Mouse (Mus musculus) forebrain, embryonic 14.5 days (tissue): ENCODE data around the gene Cdc42. TPM values are rescaled to one million over a fixed set of nuclear protein-coding genes. Genes with fewer than 3 reads are reported as not detected.

Source experiments
- ATAC-seq: fragments of 200-750 bp; cut with Nextera tagmentation; 2 replicates; pipeline ENCODE4 v1.8.0; 2017; ENCODE audit warnings: mild to moderate bottlenecking, moderate library complexity
- DNase-seq: peaks from one replicate; pipeline ENCODE4 v3.0.0-alpha.2; 2015; ENCODE audit warnings: low spot score
- H3K27ac ChIP-seq: fragments of 300-500 bp; sonication (generic); 2 replicates; pipeline ENCODE4 v1.5.1; 2014; ENCODE audit warnings: low read depth, mild to moderate bottlenecking, control low read depth, low read length, moderate library complexity
- H3K27me3 ChIP-seq: fragments of 300-500 bp; sonication (generic); replicated peaks from 2 replicates; pipeline ENCODE4 v1.6.1; 2014; ENCODE audit warnings: low read length, control low read depth, mixed read lengths; ENCODE audit not compliant: control insufficient read depth, insufficient read depth
- H3K36me3 ChIP-seq: fragments of 300-500 bp; sonication (generic); 2 replicates; pipeline ENCODE4 v1.6.1; 2014; ENCODE audit warnings: low read length, control low read depth; ENCODE audit not compliant: control insufficient read depth, insufficient read depth
- H3K4me1 ChIP-seq: fragments of 300-500 bp; sonication (generic); 2 replicates; pipeline ENCODE4 v1.6.1; 2014; ENCODE audit warnings: antibody characterized with exemption, low read length, control low read depth; ENCODE audit not compliant: control insufficient read depth, insufficient read depth
- H3K4me2 ChIP-seq: fragments of 300-500 bp; sonication (generic); 2 replicates; pipeline ENCODE4 v1.6.1; 2014; ENCODE audit warnings: mild to moderate bottlenecking, control low read depth, low read length
- H3K4me3 ChIP-seq: fragments of 300-500 bp; sonication (generic); 2 replicates; pipeline ENCODE4 v1.5.1; 2014; ENCODE audit warnings: low read depth, low read length, control low read depth
- H3K9ac ChIP-seq: fragments of 300-500 bp; sonication (generic); 2 replicates; pipeline ENCODE4 v1.6.1; 2014; ENCODE audit warnings: mild to moderate bottlenecking, low read length, control low read depth, moderate library complexity
- H3K9me3 ChIP-seq: fragments of 300-500 bp; sonication (generic); replicated peaks from 2 replicates; pipeline ENCODE4 v1.6.1; 2016; ENCODE audit warnings: low read length, control low read depth, mixed read lengths; ENCODE audit not compliant: control insufficient read depth
- WGBS: fragments of 180-500 bp; shearing (Covaris S2); extraction: QIAGEN DNeasy Blood & Tissue Kit; methylation state at CpG from one replicate; pipeline ENCODE4 v1.1.7; 2014; 5-methylcytosine and 5-hydroxymethylcytosine counted together
- polyA plus RNA-seq: library from polyadenylated mRNA; unstranded; fragments of >200 nt; fragmentation: Nextera tagmentation; extraction: Ambion mirVana; gene quantifications from 2 replicates; pipeline ENCODE4 v1.2.1, GENCODE M21; 2014

Gene Cdc42
- polyA plus RNA-seq, 1 experiment from 2014 or later = 928 TPM

DNA sequence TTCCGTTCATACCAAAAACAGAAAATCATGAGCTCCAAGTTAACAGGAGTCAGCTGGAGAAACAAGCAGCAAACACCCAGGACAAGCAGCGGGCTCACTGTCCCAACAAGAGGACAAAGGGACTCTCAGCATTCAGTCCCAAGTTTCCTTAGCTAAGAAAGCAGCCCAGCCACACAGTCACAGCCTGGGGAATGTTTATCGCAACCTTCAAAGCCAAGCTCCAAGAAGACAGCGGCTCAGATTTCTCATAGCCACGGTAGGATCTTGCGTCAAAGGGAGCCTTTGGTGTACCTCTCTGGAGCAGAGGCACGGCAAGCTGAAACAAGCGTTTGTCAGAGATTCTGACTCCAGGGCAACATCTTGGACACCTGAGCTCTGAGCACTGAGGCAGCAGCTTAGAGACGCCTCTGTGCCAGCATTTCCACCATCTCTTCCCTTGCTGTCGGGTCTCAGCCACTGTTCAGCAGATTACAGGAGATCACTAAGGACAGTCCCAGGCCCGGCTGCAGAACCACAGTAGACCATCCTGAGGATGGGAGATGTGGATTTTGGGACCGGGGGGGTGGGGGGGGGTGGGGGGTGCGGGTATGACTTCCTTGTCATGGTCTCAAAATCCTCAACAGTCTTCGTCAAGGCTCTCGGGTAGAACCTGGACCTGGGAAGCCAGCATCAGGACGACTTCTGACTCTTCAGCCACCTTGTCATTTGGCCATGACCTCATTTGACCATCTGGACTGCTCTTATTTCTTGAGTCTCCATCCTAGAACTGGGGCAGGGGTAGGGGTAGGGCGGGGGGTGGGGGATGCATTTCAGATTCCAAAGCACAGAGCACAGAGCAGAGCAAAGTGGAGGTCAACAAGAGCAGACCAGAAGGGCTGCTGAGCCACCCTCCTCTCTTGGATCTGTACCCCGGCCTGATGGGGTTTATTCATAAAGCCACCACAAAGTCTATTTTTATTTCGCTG, 18.1 kb upstream of the Cdc42 start:
- DNase-seq = no peak
- H3K4me2 ChIP-seq = no peak overlapping the region
- no peak overlapping the region for H3K27ac ChIP-seq
- 63% methylated on average over 19 of the region's 19 CpGs for WGBS
- no peak for ATAC-seq
- H3K4me3 ChIP-seq = no peak overlapping the region
- H3K36me3 ChIP-seq = no peaks in the 10 kb centered on the region
- H3K9ac ChIP-seq = no peak overlapping the region
- H3K4me1 ChIP-seq = no peaks in the 10 kb centered on the region
- no peaks in the 10 kb centered on the region for H3K9me3 ChIP-seq
- no peaks in the 10 kb centered on the region for H3K27me3 ChIP-seq

DNA sequence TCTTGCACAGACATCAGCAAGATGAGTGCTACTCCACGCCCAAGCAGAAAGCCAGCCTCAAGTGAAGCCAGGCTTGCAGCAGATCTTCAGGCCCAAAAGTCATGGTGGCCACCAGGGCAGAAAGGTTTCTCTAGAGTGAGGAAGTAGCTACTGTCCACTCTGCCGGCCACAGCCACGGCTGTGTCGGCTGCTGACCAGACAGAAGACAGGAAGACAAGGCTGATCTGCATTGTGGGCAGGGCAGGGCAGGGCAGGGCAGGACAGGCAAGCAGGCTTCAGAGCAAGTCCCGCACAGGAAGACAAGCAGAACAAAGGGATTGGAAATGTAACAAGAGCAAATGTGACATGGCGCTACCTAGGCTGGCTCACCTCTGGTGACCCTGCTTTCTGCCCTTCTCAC, 16.2 kb upstream of the Cdc42 start:
- no peaks in the 10 kb centered on the region for H3K9me3 ChIP-seq
- ATAC-seq = no peak
- H3K4me3 ChIP-seq = no peak overlapping the region
- no peaks in the 10 kb centered on the region for H3K4me1 ChIP-seq
- H3K4me2 ChIP-seq = no peak overlapping the region
- H3K9ac ChIP-seq = no peak overlapping the region
- 62% methylated on average over 6 of the region's 6 CpGs for WGBS
- no peaks in the 10 kb centered on the region for H3K36me3 ChIP-seq
- no peak overlapping the region for H3K27ac ChIP-seq
- H3K27me3 ChIP-seq = no peaks in the 10 kb centered on the region
- no peak for DNase-seq

DNA sequence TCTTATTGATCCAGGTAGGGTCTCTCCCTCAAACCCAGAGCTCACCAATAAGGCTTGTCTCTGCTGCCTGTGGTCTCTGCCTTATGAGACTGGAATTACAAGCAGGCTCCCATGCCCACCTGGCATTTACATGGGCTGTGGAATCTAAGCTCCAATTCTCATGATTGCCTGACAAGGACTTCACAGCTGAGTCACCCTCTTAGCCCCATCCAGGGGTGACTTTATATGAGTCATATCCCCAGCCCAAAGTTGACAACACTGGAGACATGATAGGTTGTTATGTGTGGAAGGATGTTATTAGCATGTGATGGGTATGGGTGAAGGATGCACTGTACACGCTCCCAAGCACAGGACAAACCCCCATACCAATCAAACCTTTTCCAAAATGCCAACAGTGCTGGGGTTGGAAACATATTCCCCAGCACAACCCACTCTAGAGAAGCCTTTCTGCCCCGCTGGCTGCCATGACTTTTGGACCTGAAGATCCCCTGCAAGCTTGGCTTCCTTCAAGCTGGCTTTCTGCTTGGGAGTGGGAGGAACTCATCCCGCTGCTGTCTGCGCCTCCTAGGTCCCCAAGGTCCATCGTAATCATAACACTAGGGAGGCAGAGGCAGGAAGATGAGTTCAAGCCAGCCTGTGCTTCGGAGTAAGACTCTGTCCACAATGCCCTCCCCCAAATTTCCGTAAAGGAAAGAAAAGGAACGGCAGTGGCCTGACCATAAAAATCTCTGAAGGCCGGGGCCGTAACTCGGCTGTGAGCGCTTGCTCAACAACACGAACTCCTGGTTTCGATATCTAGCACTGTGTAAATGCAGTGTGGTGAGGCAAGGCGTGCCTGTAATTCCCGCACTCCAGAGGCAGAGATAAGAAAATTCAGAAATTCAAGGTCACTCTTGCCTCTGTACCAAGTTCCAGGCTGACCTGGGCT, 14.3 kb upstream of the Cdc42 start:
- DNase-seq (no peak), ATAC-seq (no peak)
- no peak overlapping the region for H3K4me3 ChIP-seq
- H3K9me3 ChIP-seq = no peaks in the 10 kb centered on the region
- WGBS = 93% methylated on average over 16 of the region's 16 CpGs
- no peak overlapping the region for H3K27ac ChIP-seq
- no peaks in the 10 kb centered on the region for H3K4me1 ChIP-seq
- no peak overlapping the region for H3K4me2 ChIP-seq
- no peak overlapping the region for H3K9ac ChIP-seq
- no peaks in the 10 kb centered on the region for H3K36me3 ChIP-seq
- H3K27me3 ChIP-seq = no peaks in the 10 kb centered on the region

DNA sequence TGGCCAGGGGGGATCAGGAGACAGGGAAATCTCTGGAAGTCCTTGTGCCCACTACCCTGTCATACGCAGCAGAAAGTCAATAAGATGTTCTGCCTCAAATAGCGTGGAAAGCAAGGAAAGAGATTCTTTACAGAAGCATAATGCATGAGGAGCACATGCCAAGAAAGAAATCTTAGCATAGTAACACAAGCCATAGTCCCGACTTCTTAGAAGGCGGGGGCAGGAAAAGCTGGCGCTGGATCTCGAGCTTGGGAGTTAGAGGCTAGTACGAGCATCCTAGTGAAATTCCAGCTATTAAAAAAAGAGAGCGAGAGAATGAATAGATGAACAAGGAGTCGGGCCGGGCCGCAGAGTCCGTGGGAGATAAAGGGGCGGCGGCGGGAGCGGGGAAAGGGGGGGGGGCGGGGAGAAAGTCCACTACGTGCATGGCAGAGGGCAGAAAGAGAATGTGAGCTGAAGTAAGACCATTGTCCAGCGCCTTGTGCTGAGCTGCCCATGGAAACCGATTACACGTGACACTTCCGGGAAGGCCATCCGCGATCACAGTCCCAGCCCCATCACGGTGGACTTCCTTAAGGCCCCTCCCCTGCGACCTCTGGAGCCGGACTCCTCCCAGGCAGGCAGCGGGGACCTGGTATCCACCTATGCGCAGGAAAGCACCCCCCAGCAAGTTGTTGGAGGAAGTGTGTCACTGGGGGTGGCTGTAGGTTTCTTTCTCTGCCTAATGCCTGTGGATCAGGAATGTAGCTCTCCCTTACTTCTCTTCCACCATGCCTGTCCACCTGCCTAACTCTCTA, 12.6 kb upstream of the Cdc42 start:
- Histone ChIP-seq H3K4me2 (peak overlapping the region; percentile 53), H3K4me3 (peak overlapping the region; percentile 21), H3K27me3 (no peaks in the 10 kb centered on the region), H3K36me3 (no peaks in the 10 kb centered on the region), H3K9ac (peak overlapping the region; percentile 56), H3K27ac (no peak overlapping the region), H3K9me3 (no peaks in the 10 kb centered on the region), H3K4me1 (no peaks in the 10 kb centered on the region)
- peak; percentile 38 for DNase-seq
- WGBS = 9% methylated on average over 28 of the region's 29 CpGs
- no peak for ATAC-seq

DNA sequence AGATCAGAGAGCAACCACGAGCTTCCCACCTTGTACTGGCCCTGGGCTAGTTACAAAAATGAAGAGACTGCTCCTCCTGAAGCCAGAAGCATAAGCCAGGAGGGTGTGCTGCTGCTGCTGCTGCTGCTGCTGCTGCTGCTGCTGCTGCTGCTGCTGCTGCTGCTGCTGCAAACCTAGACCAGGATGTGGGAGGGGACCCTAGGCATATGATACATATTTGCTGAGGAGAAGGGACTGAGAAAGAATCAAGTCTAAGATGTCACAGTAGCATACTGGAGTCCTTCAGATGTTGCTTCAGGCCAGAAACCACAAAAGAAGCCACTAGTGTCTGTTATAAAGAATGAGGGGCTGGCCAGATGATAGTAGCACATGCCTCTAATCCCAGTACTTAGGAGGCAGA, 10.7 kb upstream of the Cdc42 start:
- H3K27ac ChIP-seq = no peak overlapping the region
- ATAC-seq (no peak), DNase-seq (no peak)
- no peaks in the 10 kb centered on the region for H3K36me3 ChIP-seq
- WGBS = 26% methylated on average over 1 of the region's 1 CpGs
- no peak overlapping the region for H3K4me3 ChIP-seq
- no peak overlapping the region for H3K9ac ChIP-seq
- H3K9me3 ChIP-seq = no peaks in the 10 kb centered on the region
- no peaks in the 10 kb centered on the region for H3K4me1 ChIP-seq
- no peaks in the 10 kb centered on the region for H3K27me3 ChIP-seq
- H3K4me2 ChIP-seq = no peak overlapping the region

DNA sequence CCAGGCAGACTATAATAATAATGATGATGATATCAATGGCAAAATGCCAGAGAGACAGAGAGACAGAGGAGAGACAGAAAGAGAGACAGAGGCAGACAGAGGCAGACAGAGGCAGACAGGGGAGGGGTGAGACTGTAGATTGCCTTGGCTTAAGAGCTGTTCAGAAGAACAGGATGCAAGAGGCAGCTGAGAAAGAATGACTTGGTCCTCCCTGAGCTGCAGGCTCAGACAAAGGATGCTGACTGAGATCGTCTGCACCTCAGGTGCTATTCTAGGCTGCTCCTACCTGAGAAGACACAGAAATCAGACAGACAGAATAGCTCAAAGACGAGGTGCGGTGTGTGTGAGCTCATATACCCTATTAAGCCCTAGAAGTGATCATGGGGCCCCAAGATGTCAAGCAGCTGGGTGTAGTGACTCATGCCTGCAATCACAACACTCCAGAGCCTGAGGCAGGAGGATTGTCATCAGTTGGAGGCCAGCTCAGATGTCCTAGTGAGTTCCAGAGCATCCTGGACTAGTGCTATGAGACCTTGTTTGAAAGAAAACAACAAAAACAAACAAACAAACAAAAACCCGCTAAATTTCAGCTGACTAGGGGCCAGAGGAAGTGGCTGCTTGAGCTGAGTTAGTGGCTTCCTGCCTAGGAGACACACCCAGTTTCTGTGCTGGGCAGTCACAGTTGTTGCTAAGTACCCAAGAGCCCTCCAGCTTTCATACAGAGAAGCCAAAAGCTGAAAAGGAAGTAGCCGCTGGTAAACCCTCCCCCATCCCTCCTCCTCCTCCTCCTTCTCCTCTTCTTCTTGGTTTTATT, 10.0 kb upstream of the Cdc42 start:
- no peak overlapping the region for H3K27ac ChIP-seq
- no peaks in the 10 kb centered on the region for H3K27me3 ChIP-seq
- no peaks in the 10 kb centered on the region for H3K9me3 ChIP-seq
- WGBS = 46% methylated on average over 5 of the region's 5 CpGs
- H3K4me2 ChIP-seq = no peak overlapping the region
- H3K9ac ChIP-seq = no peak overlapping the region
- no peak for DNase-seq
- no peaks in the 10 kb centered on the region for H3K4me1 ChIP-seq
- H3K36me3 ChIP-seq = no peaks in the 10 kb centered on the region
- H3K4me3 ChIP-seq = no peak overlapping the region
- ATAC-seq = no peak

DNA sequence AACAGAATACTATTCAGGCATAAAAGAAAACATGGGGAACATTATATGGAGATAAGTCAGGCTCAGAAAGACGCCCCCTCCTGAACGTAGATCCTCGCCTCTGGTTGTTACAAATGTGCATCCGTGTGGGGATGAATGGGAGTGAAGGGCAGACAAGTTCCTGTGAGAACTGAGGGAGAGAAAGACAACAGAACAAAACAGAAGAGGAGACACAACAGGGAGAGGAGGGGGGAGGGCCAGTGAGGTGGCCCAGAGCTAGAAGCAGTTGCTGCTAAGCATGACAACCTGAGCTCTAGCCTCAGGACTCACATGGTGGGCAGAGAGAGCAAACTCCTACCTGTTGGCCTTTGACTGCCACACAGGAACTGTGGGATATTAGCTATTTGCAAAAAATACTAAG, 8.6 kb upstream of the Cdc42 start:
- Histone ChIP-seq H3K4me1 (no peaks in the 10 kb centered on the region), H3K36me3 (no peaks in the 10 kb centered on the region), H3K27ac (no peak overlapping the region), H3K4me2 (no peak overlapping the region), H3K4me3 (no peak overlapping the region), H3K9ac (no peak overlapping the region), H3K9me3 (no peaks in the 10 kb centered on the region), H3K27me3 (no peaks in the 10 kb centered on the region)
- DNase-seq (no peak), ATAC-seq (no peak)
- 86% methylated on average over 4 of the region's 4 CpGs for WGBS
